Mouse (Mus musculus) liver, adult (tissue): ENCODE measurements around the gene Gm10337.

Experiments used
- GATA4 ChIP-seq: IDR thresholded peaks from 2 replicates; pipeline ENCODE4 v1.6.1; 2014; ENCODE audit warnings: mild to moderate bottlenecking, low read length; ENCODE audit not compliant: insufficient replicate concordance

Gm10337 gene

GRCm38 (mm10) chr15:102473246-102473645 lies 30.3 kb upstream of the Gm10337 start:
- TF ChIP-seq GATA4 = no peak

- no peak for TF ChIP-seq GATA4
Observed at GRCm38 (mm10) chr15:102474520-102474919, 29.0 kb upstream of the Gm10337 start.

- no peak for TF ChIP-seq GATA4
Observed at GRCm38 (mm10) chr15:102483136-102483535, 20.4 kb upstream of the Gm10337 start.

- no peak for TF ChIP-seq GATA4
Observed at GRCm38 (mm10) chr15:102485853-102486252, 17.7 kb upstream of the Gm10337 start.

GRCm38 (mm10) chr15:102487664-102488063 lies 15.9 kb upstream of the Gm10337 start:
- no peak for TF ChIP-seq GATA4

- TF ChIP-seq GATA4 = no peak
Observed at GRCm38 (mm10) chr15:102498322-102498721, 5.2 kb upstream of the Gm10337 start.

- no peak for TF ChIP-seq GATA4
Observed at GRCm38 (mm10) chr15:102499370-102499769, 4.2 kb upstream of the Gm10337 start.

GRCm38 (mm10) chr15:102499851-102500250 lies 3.7 kb upstream of the Gm10337 start:
- TF ChIP-seq GATA4 = no peak

GRCm38 (mm10) chr15:102500479-102500878 lies 3.0 kb upstream of the Gm10337 start:
- no peak for TF ChIP-seq GATA4

GRCm38 (mm10) chr15:102501084-102501814 lies 2.3 kb upstream of the Gm10337 start:
- TF ChIP-seq GATA4 = no peak

GRCm38 (mm10) chr15:102502254-102502840 lies 1.2 kb upstream of the Gm10337 start:
- TF ChIP-seq GATA4 = no peak

- TF ChIP-seq GATA4 = no peak
Observed at GRCm38 (mm10) chr15:102503924-102504782, 631 bp downstream of the Gm10337 start.

- TF ChIP-seq GATA4 = no peak
Observed at GRCm38 (mm10) chr15:102505073-102505769, 1.7 kb downstream of the Gm10337 start.

GRCm38 (mm10) chr15:102505770-102506463 lies 2.4 kb downstream of the Gm10337 start:
- TF ChIP-seq GATA4 = no peak

- TF ChIP-seq GATA4 = no peak
Observed at GRCm38 (mm10) chr15:102506464-102506830, 2.9 kb downstream of the Gm10337 start.
